Mouse (Mus musculus): ENCODE results near the gene Myo1f. TPM values are rescaled to one million over a fixed set of nuclear protein-coding genes. Genes with fewer than 3 reads are reported as not detected.

The Myo1f gene
- polyA plus RNA-seq, 1 experiment, result 0.06 TPM

- TF ChIP-seq GATA1 (IDR thresholded peaks at IDR 0.05; ENCODE audit: low read length) (no peak), TAL1 (IDR thresholded peaks at IDR 0.05; ENCODE audit: low read length) (no peak)
- H3K36me3 ChIP-seq (ENCODE audit: control insufficient read depth), result peaks cover 3% of the 10 kb centered on the region; the same call in 1 of the 2 replicates
- H3K9me3 ChIP-seq (ENCODE audit: control insufficient read depth, low read length), result no peaks in the 10 kb centered on the region
- peaks cover 21% of the 10 kb centered on the region for H3K27me3 ChIP-seq (ENCODE audit: control insufficient read depth)
- peaks cover 9% of the 10 kb centered on the region for H3K4me1 ChIP-seq (ENCODE audit: control insufficient read depth)
- H3K4me3 ChIP-seq (replicated peaks), result peak overlapping the region; percentile 60
These were observed 30.6 kb upstream of the Myo1f start for GRCm38 (mm10) chr17:33524806-33525373.

GRCm38 (mm10) chr17:33526506-33526905 lies 29.0 kb upstream of the Myo1f start:
- Histone ChIP-seq H3K4me1 (ENCODE audit: control insufficient read depth) (peaks cover 9% of the 10 kb centered on the region), H3K9me3 (ENCODE audit: control insufficient read depth, low read length) (no peaks in the 10 kb centered on the region), H3K36me3 (ENCODE audit: control insufficient read depth) (peaks cover 3% of the 10 kb centered on the region; the same call in 1 of the 2 replicates), H3K27me3 (ENCODE audit: control insufficient read depth) (peaks cover 21% of the 10 kb centered on the region), H3K4me3 (replicated peaks) (no peak overlapping the region)
- TF ChIP-seq GATA1 (IDR thresholded peaks at IDR 0.05; ENCODE audit: low read length) (no peak), TAL1 (IDR thresholded peaks at IDR 0.05; ENCODE audit: low read length) (no peak)

- Histone ChIP-seq H3K36me3 (ENCODE audit: control insufficient read depth) (no peaks in the 10 kb centered on the region), H3K4me3 (replicated peaks) (no peak overlapping the region), H3K27me3 (ENCODE audit: control insufficient read depth) (no peaks in the 10 kb centered on the region), H3K9me3 (ENCODE audit: control insufficient read depth, low read length) (no peaks in the 10 kb centered on the region), H3K4me1 (ENCODE audit: control insufficient read depth) (no peaks in the 10 kb centered on the region)
- no peak for TF ChIP-seq GATA1 (IDR thresholded peaks at IDR 0.05; ENCODE audit: low read length)
- no peak for TF ChIP-seq TAL1 (IDR thresholded peaks at IDR 0.05; ENCODE audit: low read length)
These were observed 16.3 kb upstream of the Myo1f start for GRCm38 (mm10) chr17:33539106-33539675.

- Histone ChIP-seq H3K9me3 (ENCODE audit: control insufficient read depth, low read length) (no peaks in the 10 kb centered on the region), H3K27me3 (ENCODE audit: control insufficient read depth) (no peaks in the 10 kb centered on the region), H3K4me3 (replicated peaks) (no peak overlapping the region), H3K4me1 (ENCODE audit: control insufficient read depth) (no peaks in the 10 kb centered on the region), H3K36me3 (ENCODE audit: control insufficient read depth) (no peaks in the 10 kb centered on the region)
- no peak for TF ChIP-seq TAL1 (IDR thresholded peaks at IDR 0.05; ENCODE audit: low read length)
- TF ChIP-seq GATA1 (IDR thresholded peaks at IDR 0.05; ENCODE audit: low read length), result no peak
These were observed 15.6 kb upstream of the Myo1f start for GRCm38 (mm10) chr17:33539878-33540277.

- H3K36me3 ChIP-seq (ENCODE audit: control insufficient read depth), result peaks cover 2% of the 10 kb centered on the region; the same call in 1 of the 2 replicates
- no peak for TF ChIP-seq GATA1 (IDR thresholded peaks at IDR 0.05; ENCODE audit: low read length)
- TF ChIP-seq TAL1 (IDR thresholded peaks at IDR 0.05; ENCODE audit: low read length), result no peak
These were observed 6.3 kb upstream of the Myo1f start for GRCm38 (mm10) chr17:33549212-33549611.

GRCm38 (mm10) chr17:33550388-33550787 lies 5.1 kb upstream of the Myo1f start:
- Histone ChIP-seq H3K9me3 (ENCODE audit: control insufficient read depth, low read length) (no peaks in the 10 kb centered on the region), H3K36me3 (ENCODE audit: control insufficient read depth) (peaks cover 2% of the 10 kb centered on the region; the same call in 1 of the 2 replicates), H3K4me3 (replicated peaks) (no peak overlapping the region), H3K4me1 (ENCODE audit: control insufficient read depth) (no peaks in the 10 kb centered on the region), H3K27me3 (ENCODE audit: control insufficient read depth) (no peaks in the 10 kb centered on the region)
- TF ChIP-seq TAL1 (IDR thresholded peaks at IDR 0.05; ENCODE audit: low read length), result no peak
- TF ChIP-seq GATA1 (IDR thresholded peaks at IDR 0.05; ENCODE audit: low read length), result no peak

More at GRCm38 (mm10) chr17:33549212-33549611, 6.3 kb upstream of the Myo1f start:
- no peak overlapping the region for H3K4me3 ChIP-seq (replicated peaks)
- no peaks in the 10 kb centered on the region for H3K4me1 ChIP-seq (ENCODE audit: control insufficient read depth)
- H3K9me3 ChIP-seq (ENCODE audit: control insufficient read depth, low read length), result no peaks in the 10 kb centered on the region
- no peaks in the 10 kb centered on the region for H3K27me3 ChIP-seq (ENCODE audit: control insufficient read depth)

GRCm38 (mm10) chr17:33552113-33552512 lies 3.4 kb upstream of the Myo1f start:
- H3K27me3 ChIP-seq (ENCODE audit: control insufficient read depth), result no peaks in the 10 kb centered on the region
- H3K36me3 ChIP-seq (ENCODE audit: control insufficient read depth), result peaks cover 2% of the 10 kb centered on the region; the same call in 1 of the 2 replicates
- no peak overlapping the region for H3K4me3 ChIP-seq (replicated peaks)
- TF ChIP-seq GATA1 (IDR thresholded peaks at IDR 0.05; ENCODE audit: low read length) (no peak), TAL1 (IDR thresholded peaks at IDR 0.05; ENCODE audit: low read length) (no peak)
- no peaks in the 10 kb centered on the region for H3K9me3 ChIP-seq (ENCODE audit: control insufficient read depth, low read length)
- no peaks in the 10 kb centered on the region for H3K4me1 ChIP-seq (ENCODE audit: control insufficient read depth)

GRCm38 (mm10) chr17:33552964-33553363 lies 2.5 kb upstream of the Myo1f start:
- no peaks in the 10 kb centered on the region for H3K9me3 ChIP-seq (ENCODE audit: control insufficient read depth, low read length)
- no peak overlapping the region for H3K4me3 ChIP-seq (replicated peaks)
- no peaks in the 10 kb centered on the region for H3K27me3 ChIP-seq (ENCODE audit: control insufficient read depth)
- H3K4me1 ChIP-seq (ENCODE audit: control insufficient read depth), result no peaks in the 10 kb centered on the region
- H3K36me3 ChIP-seq (ENCODE audit: control insufficient read depth), result peaks cover 2% of the 10 kb centered on the region; the same call in 1 of the 2 replicates
- TF ChIP-seq GATA1 (IDR thresholded peaks at IDR 0.05; ENCODE audit: low read length), result no peak
- no peak for TF ChIP-seq TAL1 (IDR thresholded peaks at IDR 0.05; ENCODE audit: low read length)

GRCm38 (mm10) chr17:33554536-33554935 lies 971 bp upstream of the Myo1f start:
- Histone ChIP-seq H3K4me3 (replicated peaks) (no peak overlapping the region), H3K36me3 (ENCODE audit: control insufficient read depth) (peaks cover 2% of the 10 kb centered on the region; the same call in 1 of the 2 replicates), H3K27me3 (ENCODE audit: control insufficient read depth) (no peaks in the 10 kb centered on the region), H3K9me3 (ENCODE audit: control insufficient read depth, low read length) (no peaks in the 10 kb centered on the region), H3K4me1 (ENCODE audit: control insufficient read depth) (no peaks in the 10 kb centered on the region)
- TF ChIP-seq GATA1 (IDR thresholded peaks at IDR 0.05; ENCODE audit: low read length), result no peak
- no peak for TF ChIP-seq TAL1 (IDR thresholded peaks at IDR 0.05; ENCODE audit: low read length)

Measured in erythroblast, embryonic 14.5 days (primary cell).